In genomic region chr10:77397056-77397642, GRCm38 (mm10) we compare ENCODE assay signal across 13 mouse cellular contexts. TPM values are rescaled to one million over a fixed set of nuclear protein-coding genes. Genes with fewer than 3 reads are reported as not detected.
A peak's percentile ranks its signal among the peaks of the same experiment; 100 is the strongest.
DNase-seq lines count a peak whose midpoint lies in the region; ATAC-seq lines count a peak whose summit lies in the region.
"Had no signal": no experiment of that assay in that cellular context is flagged by ENCODE, and none has a peak within 500 bp of the region (broad histone marks: within the 10 kb centered on the region; RNA-seq: fewer than 3 reads in every experiment).

No protein-coding gene starts in this region.

- WGBS in midbrain, embryonic 15.5 days = 83% methylated on average over 6 of the region's 6 CpGs
- WGBS in midbrain, embryonic 11.5 days = 92% methylated on average over 6 of the region's 6 CpGs

- no peak overlapping the region for H3K4me2 ChIP-seq in midbrain, embryonic 15.5 days
- H3K4me2 ChIP-seq in midbrain, embryonic 11.5 days = no peak overlapping the region
- H3K4me2 ChIP-seq: forebrain, embryonic 12.5 days; neural tube, embryonic 12.5 days had no signal

- H3K4me3 ChIP-seq in midbrain, embryonic 15.5 days = no peak overlapping the region
- no peak overlapping the region for H3K4me3 ChIP-seq in midbrain, embryonic 11.5 days (ENCODE audit: low read depth, low read length)
- H3K4me3 ChIP-seq: forebrain, embryonic 12.5 days; neural tube, embryonic 12.5 days had no signal

- H3K27me3 ChIP-seq in midbrain, embryonic 15.5 days (replicated peaks) = no peaks in the 10 kb centered on the region
- no peaks in the 10 kb centered on the region for H3K27me3 ChIP-seq in midbrain, embryonic 11.5 days (ENCODE audit: control insufficient read depth, insufficient read depth, low read length)
- H3K27me3 ChIP-seq: forebrain, embryonic 12.5 days; neural tube, embryonic 12.5 days had no signal

- 0 out of 2 replicates have a peak, but pooled peaks have one; percentile 20 for ATAC-seq in midbrain, embryonic 15.5 days (replicated peaks)
- no peak for ATAC-seq in midbrain, embryonic 11.5 days (ENCODE audit: low FRiP score)
- ATAC-seq in monocyte, adult 5-6 weeks (replicated peaks; ENCODE audit: insufficient number of reproducible peaks, low FRiP score, low TSS enrichment, poor library complexity, severe bottlenecking) = 0 out of 2 replicates have a peak, but pooled peaks have one; percentile 13

- H3K4me1 ChIP-seq in midbrain, embryonic 15.5 days = no peaks in the 10 kb centered on the region
- no peaks in the 10 kb centered on the region for H3K4me1 ChIP-seq in midbrain, embryonic 11.5 days (ENCODE audit: control insufficient read depth, insufficient read depth, low read length)
- H3K4me1 ChIP-seq: forebrain, embryonic 12.5 days; neural tube, embryonic 12.5 days had no signal

- DNase-seq in heart, adult 18-20 months = peak; percentile 47 to 55
- DNase-seq in heart, postnatal 25 days (ENCODE audit: low spot score) = no peak
- DNase-seq in midbrain, embryonic 11.5 days (ENCODE audit: low spot score, missing footprints) = no peak
- peak; percentile 58 to 60 for DNase-seq in cerebellum, postnatal 36 days
- DNase-seq in thymus, postnatal 36 days = no peak
- DNase-seq in frontal cortex, postnatal 10 days (ENCODE audit: low spot score in 2 of 2) = no peak
- DNase-seq: kidney, adult 9 months; layer of hippocampus, adult 9-11 months; thymus, postnatal 25 days had no signal

- H3K9me3 ChIP-seq in midbrain, embryonic 15.5 days = no peaks in the 10 kb centered on the region
- no peaks in the 10 kb centered on the region for H3K9me3 ChIP-seq in midbrain, embryonic 11.5 days (ENCODE audit: control insufficient read depth, low read length)
- H3K9me3 ChIP-seq: forebrain, embryonic 12.5 days; neural tube, embryonic 12.5 days had no signal

- H3K9ac ChIP-seq in midbrain, embryonic 15.5 days = no peak overlapping the region
- no peak overlapping the region for H3K9ac ChIP-seq in midbrain, embryonic 11.5 days (ENCODE audit: low read length)
- H3K9ac ChIP-seq: forebrain, embryonic 12.5 days; neural tube, embryonic 12.5 days had no signal

- intact Hi-C loops in heart, postnatal 25 days (cut with DNase I) = no loop called here

- H3K27ac ChIP-seq in midbrain, embryonic 15.5 days = no peak overlapping the region
- no peak overlapping the region for H3K27ac ChIP-seq in midbrain, embryonic 11.5 days (ENCODE audit: low read depth, low read length)
- H3K27ac ChIP-seq: forebrain, embryonic 12.5 days; neural tube, embryonic 12.5 days had no signal

- no peaks in the 10 kb centered on the region for H3K36me3 ChIP-seq in midbrain, embryonic 15.5 days (replicated peaks)
- H3K36me3 ChIP-seq in midbrain, embryonic 11.5 days (ENCODE audit: control insufficient read depth, insufficient read depth, low read length) = no peaks in the 10 kb centered on the region
- H3K36me3 ChIP-seq: forebrain, embryonic 12.5 days; neural tube, embryonic 12.5 days had no signal

RNA-seq across cellular contexts. Expression of gene Adarb1, which starts 20.9 kb away (rescaled TPM):
- 10 to 100 TPM; 12.2 to 12.7 TPM for total RNA-seq in heart, adult 18-20 months (2021)
- 10 to 100 TPM; 16.7 to 19.7 TPM for total RNA-seq in heart, postnatal 25 days (2021)
- 18.1 and 18.2 TPM in 2 replicates for polyA plus RNA-seq in midbrain, embryonic 15.5 days (2015; fragmentation: Nextera tagmentation; extraction: Ambion mirVana)
- 5.8 and 7.4 TPM in 2 replicates for polyA plus RNA-seq in midbrain, embryonic 11.5 days (2014; fragmentation: Nextera tagmentation; extraction: Ambion mirVana)
- total RNA-seq in monocyte, adult 5-6 weeks (2017) = 0.11 to 1.6 TPM (median 0.38 TPM) in 3 replicates

Comparison
In these comparisons a context has a peak if more than half of its experiments do, and no peak if none do; other contexts are left out.
1. DNase-seq: peak in heart, adult 18-20 months (2 of 2) and cerebellum, postnatal 36 days (2 of 2); none in heart, postnatal 25 days (single experiment), midbrain, embryonic 11.5 days (single experiment), thymus, postnatal 36 days (0 of 2) and frontal cortex, postnatal 10 days (0 of 2).